Mouse (Mus musculus): ENCODE measurements at regions not wholly inside any gene's neighbourhood (a gene's known extent, or its start where the extent isn't known, plus 50 kb on each side); places are given as distances from the start of the nearest gene placed in this dataset.

- TF ChIP-seq CTCF (IDR thresholded peaks at IDR 0.05; ENCODE audit: extremely low read depth, insufficient read length, insufficient replicate concordance, low read depth, low read length), result no peak
- no peak for TF ChIP-seq POLR2A (IDR thresholded peaks at IDR 0.05; ENCODE audit: low read depth, low read length)
These were observed 1197.9 kb upstream of the A1bg start for GRCm38 (mm10) chr15:62120735-62121134.

Measured in small intestine, adult 2 months (tissue).